Mouse (Mus musculus) brain, embryonic 14.5 days (tissue): Measurements from ENCODE around the gene Pdxk.

ENCODE experiments used
- CTCF ChIP-seq: fragments of 200-500 bp; IDR thresholded peaks from 2 replicates; pipeline ENCODE4 v1.5.1; 2012; ENCODE audit warnings: inconsistent platforms, mild to moderate bottlenecking, moderate library complexity, borderline replicate concordance; ENCODE audit not compliant: insufficient read depth, insufficient read length; ENCODE audit errors: extremely low read depth
- POLR2A ChIP-seq: fragments of 200-500 bp; IDR thresholded peaks from 2 replicates; pipeline ENCODE4 v1.6.1; 2012; ENCODE audit warnings: mild to moderate bottlenecking, inconsistent platforms, borderline replicate concordance; ENCODE audit not compliant: poor library complexity, insufficient read depth, insufficient read length, severe bottlenecking; ENCODE audit errors: extremely low read depth

- TF ChIP-seq CTCF (no peak), POLR2A (no peak)
Observed at GRCm38 (mm10) chr10:78418791-78419190, 46.0 kb downstream of the Pdxk start.
